Mouse (Mus musculus) liver, adult 2 months (tissue): ENCODE results near the gene Siglech. TPM values are rescaled to one million over a fixed set of nuclear protein-coding genes. Genes with fewer than 3 reads are reported as not detected.

Experiments
- DNase-seq: peaks from one replicate; pipeline ENCODE4 v3.0.0-alpha.2; 2011; ENCODE audit warnings: low read depth, low spot score; ENCODE audit errors: extremely low read depth
- H3K27ac ChIP-seq: fragments of 200-500 bp; replicated peaks from 2 replicates; pipeline ENCODE4 v1.5.1; 2012; ENCODE audit warnings: low read depth, mild to moderate bottlenecking, control low read depth, inconsistent platforms, low read length; ENCODE audit not compliant: insufficient read depth
- H3K27me3 ChIP-seq: fragments of 200-500 bp; 2 replicates; pipeline ENCODE4 v1.6.1; 2012; ENCODE audit warnings: mild to moderate bottlenecking, moderate library complexity, low read length, inconsistent platforms; ENCODE audit not compliant: control insufficient read depth, insufficient read depth
- H3K36me3 ChIP-seq: fragments of 200-500 bp; 2 replicates; pipeline ENCODE4 v1.6.1; 2012; ENCODE audit warnings: low read length, inconsistent platforms; ENCODE audit not compliant: control insufficient read depth, insufficient read depth
- H3K4me1 ChIP-seq: fragments of 200-500 bp; 2 replicates; pipeline ENCODE4 v1.6.1; 2011; ENCODE audit warnings: low read length; ENCODE audit not compliant: control insufficient read depth, insufficient read depth
- H3K4me3 ChIP-seq: fragments of 200-500 bp; 2 replicates; pipeline ENCODE4 v1.5.1; 2011; ENCODE audit warnings: low read depth, mild to moderate bottlenecking, control low read depth, low read length, moderate library complexity; ENCODE audit not compliant: insufficient read depth
- H3K79me2 ChIP-seq: fragments of 200-500 bp; 2 replicates; pipeline ENCODE4 v1.6.1; 2012; ENCODE audit warnings: inconsistent platforms, mild to moderate bottlenecking, low read length, moderate library complexity; ENCODE audit not compliant: control insufficient read depth, insufficient read depth
- H3K9ac ChIP-seq: fragments of 200-500 bp; 2 replicates; pipeline ENCODE4 v1.6.1; 2012; ENCODE audit warnings: low read depth, mild to moderate bottlenecking, control low read depth, inconsistent platforms, low read length
- CTCF ChIP-seq: fragments of 200-500 bp; IDR thresholded peaks from 2 replicates; pipeline ENCODE4 v1.5.1; 2011; ENCODE audit warnings: low read depth, low read length, control low read depth
- POLR2A ChIP-seq: fragments of 200-500 bp; IDR thresholded peaks from 2 replicates; pipeline ENCODE4 v1.6.1; 2011; ENCODE audit warnings: low read length, control low read depth; ENCODE audit not compliant: insufficient read depth; ENCODE audit errors: extremely low read depth
- WGBS: fragments of 180-500 bp; shearing (Covaris S2); methylation state at CpG from one replicate; pipeline ENCODE4 v1.1.7; 2018; 5-methylcytosine and 5-hydroxymethylcytosine counted together
- polyA plus RNA-seq: library from polyadenylated mRNA; depleted of rRNA; stranded (reverse); fragments of >200 nt; gene quantifications from 2 replicates; pipeline ENCODE4 v1.2.3, GENCODE M21; 2012
- total RNA-seq: library from RNA; depleted of rRNA; stranded (reverse); fragments of >200 nt; gene quantifications from 2 replicates; pipeline ENCODE4 v1.2.3, GENCODE M21; 2014

Gene Siglech
- total and polyA plus RNA-seq, 2 experiments, result 0.28 to 0.93 TPM

- no peak overlapping the region for H3K4me3 ChIP-seq
- DNase-seq, result no peak
- no peaks in the 10 kb centered on the region for H3K36me3 ChIP-seq
- H3K27me3 ChIP-seq, result 0 out of 2 replicates have a peak, but pooled peaks cover 4% of the 10 kb centered on the region
- no peaks in the 10 kb centered on the region for H3K79me2 ChIP-seq
- no peaks in the 10 kb centered on the region for H3K4me1 ChIP-seq
- no peak overlapping the region for H3K9ac ChIP-seq
- H3K27ac ChIP-seq, result no peak overlapping the region
- no peak for TF ChIP-seq POLR2A
- 80% methylated on average over 3 of the region's 3 CpGs for WGBS
Observed at GRCm38 (mm10) chr7:55743614-55744267, 24.2 kb upstream of the Siglech start.

GRCm38 (mm10) chr7:55744566-55745220 is 23.3 kb upstream of the Siglech start:
- H3K79me2 ChIP-seq, result no peaks in the 10 kb centered on the region
- 66% methylated on average over 10 of the region's 10 CpGs for WGBS
- no peaks in the 10 kb centered on the region for H3K36me3 ChIP-seq
- H3K27ac ChIP-seq, result no peak overlapping the region
- no peak for DNase-seq
- no peaks in the 10 kb centered on the region for H3K4me1 ChIP-seq
- H3K9ac ChIP-seq, result no peak overlapping the region
- TF ChIP-seq CTCF (no peak), POLR2A (no peak)
- 0 out of 2 replicates have a peak, but pooled peaks cover 4% of the 10 kb centered on the region for H3K27me3 ChIP-seq
- no peak overlapping the region for H3K4me3 ChIP-seq

- H3K36me3 ChIP-seq, result no peaks in the 10 kb centered on the region
- no peak overlapping the region for H3K9ac ChIP-seq
- no peak overlapping the region for H3K27ac ChIP-seq
- no peak overlapping the region for H3K4me3 ChIP-seq
- TF ChIP-seq CTCF (no peak), POLR2A (no peak)
- WGBS, result 61% methylated on average over 3 of the region's 3 CpGs
- no peaks in the 10 kb centered on the region for H3K4me1 ChIP-seq
- no peaks in the 10 kb centered on the region for H3K79me2 ChIP-seq
- no peak for DNase-seq
- no peaks in the 10 kb centered on the region for H3K27me3 ChIP-seq
Observed at GRCm38 (mm10) chr7:55750841-55751240, 17.1 kb upstream of the Siglech start.

GRCm38 (mm10) chr7:55759346-55759745 is 8.6 kb upstream of the Siglech start:
- no peak for DNase-seq
- TF ChIP-seq CTCF, result no peak
- TF ChIP-seq POLR2A, result no peak
- Histone ChIP-seq H3K9ac (no peak overlapping the region), H3K79me2 (no peaks in the 10 kb centered on the region), H3K4me1 (no peaks in the 10 kb centered on the region), H3K4me3 (no peak overlapping the region), H3K27me3 (no peaks in the 10 kb centered on the region), H3K27ac (no peak overlapping the region), H3K36me3 (no peaks in the 10 kb centered on the region)
- 59% methylated on average over 3 of the region's 3 CpGs for WGBS

- Histone ChIP-seq H3K9ac (no peak overlapping the region), H3K36me3 (no peaks in the 10 kb centered on the region), H3K27ac (no peak overlapping the region), H3K79me2 (no peaks in the 10 kb centered on the region), H3K4me1 (no peaks in the 10 kb centered on the region), H3K4me3 (no peak overlapping the region), H3K27me3 (no peaks in the 10 kb centered on the region)
- no peak for DNase-seq
- TF ChIP-seq POLR2A (no peak), CTCF (no peak)
- WGBS, result 58% methylated on average over 4 of the region's 4 CpGs
Observed at GRCm38 (mm10) chr7:55780011-55780410, 12.0 kb downstream of the Siglech start.

- Histone ChIP-seq H3K4me3 (no peak overlapping the region), H3K9ac (no peak overlapping the region), H3K27me3 (no peaks in the 10 kb centered on the region), H3K4me1 (no peaks in the 10 kb centered on the region), H3K27ac (no peak overlapping the region), H3K79me2 (no peaks in the 10 kb centered on the region), H3K36me3 (no peaks in the 10 kb centered on the region)
- DNase-seq, result no peak
- 56% methylated on average over 3 of the region's 3 CpGs for WGBS
- no peak for TF ChIP-seq CTCF
- TF ChIP-seq POLR2A, result no peak
Observed at GRCm38 (mm10) chr7:55782493-55782892, 14.5 kb downstream of the Siglech start.
